Mouse (Mus musculus): ENCODE data around the gene Orc1.

The Orc1 gene

DNA sequence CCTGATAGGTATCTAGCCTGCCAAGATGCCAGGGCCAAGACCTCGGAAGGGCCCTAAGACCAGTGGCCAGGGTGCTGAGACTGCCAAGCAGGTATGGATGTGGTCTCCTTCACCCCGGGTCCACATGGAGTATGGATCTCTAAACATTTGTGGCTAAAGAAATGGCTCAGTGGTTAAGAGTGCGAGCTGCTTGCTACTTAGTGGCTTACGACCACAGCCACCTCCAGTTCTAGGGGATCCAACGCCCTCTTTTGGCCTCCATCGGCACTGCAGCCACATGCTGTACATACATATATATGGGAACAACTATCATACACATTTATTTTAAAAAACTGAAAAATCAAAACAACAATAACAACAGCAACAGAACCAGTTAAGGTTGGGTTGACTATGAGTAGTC lies 42.3 kb downstream of the Orc1 start:
- TF ChIP-seq GATA4 (IDR thresholded peaks at IDR 0.05; ENCODE audit: insufficient replicate concordance, low read length) = no peak

DNA sequence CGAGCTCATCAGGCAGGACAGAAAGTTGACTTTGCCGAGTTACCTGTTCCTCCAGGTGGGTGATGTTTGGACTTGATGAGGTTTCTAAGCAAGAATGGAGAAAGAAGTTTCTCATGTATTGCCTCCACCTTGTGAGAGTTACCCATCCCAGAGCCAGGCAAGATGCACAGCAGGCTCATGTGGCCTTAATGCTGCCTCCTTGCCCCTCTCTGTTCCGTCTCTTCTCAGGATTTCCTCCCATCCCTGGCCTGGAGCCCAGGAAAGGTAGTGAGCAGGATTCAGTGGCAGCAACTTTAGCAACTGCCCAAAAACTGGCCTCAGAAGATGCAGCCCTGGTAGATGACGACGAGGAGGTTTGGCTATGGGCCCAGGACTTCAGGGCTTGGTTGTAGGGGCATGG lies 47.8 kb downstream of the Orc1 start:
- no peak for TF ChIP-seq GATA4 (IDR thresholded peaks at IDR 0.05; ENCODE audit: insufficient replicate concordance, low read length)

DNA sequence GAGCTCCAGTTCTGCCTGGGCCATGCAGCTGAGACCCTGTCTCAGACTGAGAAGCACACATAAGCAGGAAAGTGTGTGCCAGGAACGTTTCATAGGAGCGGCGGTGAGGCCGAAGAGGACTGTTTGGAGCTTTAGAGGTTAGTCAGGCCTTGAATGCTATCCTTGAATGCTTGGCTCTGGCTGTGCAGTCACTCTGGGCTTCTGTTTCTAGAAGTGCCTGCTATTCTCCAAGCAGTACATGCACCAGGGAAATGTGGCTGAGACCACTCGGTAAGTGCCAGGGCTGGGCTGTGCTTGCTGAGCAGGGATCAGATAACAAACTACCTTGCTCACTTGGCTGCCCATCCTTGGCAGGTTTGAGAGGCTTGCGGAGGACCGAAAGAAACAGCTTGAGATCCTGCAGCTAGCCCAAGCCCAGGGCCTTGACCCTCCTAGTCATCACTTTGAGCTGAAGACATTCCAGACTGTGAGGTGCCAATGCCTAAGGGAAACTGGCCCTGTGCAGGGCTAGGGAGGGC lies 50.2 kb downstream of the Orc1 start:
- no peak for TF ChIP-seq GATA4 (IDR thresholded peaks at IDR 0.05; ENCODE audit: insufficient replicate concordance, low read length)

DNA sequence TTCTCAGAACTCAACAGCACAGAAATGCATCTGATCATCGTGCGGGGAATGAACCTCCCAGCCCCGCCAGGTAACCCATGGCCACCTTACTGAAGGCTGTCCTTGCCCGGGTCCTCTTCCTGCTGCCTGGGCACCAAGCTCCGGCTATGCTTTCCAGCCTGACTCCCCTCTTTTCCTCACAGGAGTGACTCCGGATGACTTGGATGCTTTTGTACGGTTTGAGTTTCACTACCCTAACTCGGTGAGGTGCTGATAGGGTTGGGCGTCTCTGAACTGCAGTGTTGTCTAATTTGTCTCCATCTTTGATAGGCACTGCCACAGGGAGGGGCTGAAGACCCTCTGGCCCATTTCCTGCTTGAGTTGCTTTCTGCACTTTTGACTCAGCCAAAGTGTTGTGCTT lies 50.9 kb downstream of the Orc1 start:
- TF ChIP-seq GATA4 (IDR thresholded peaks at IDR 0.05; ENCODE audit: insufficient replicate concordance, low read length) = no peak

GRCm38 (mm10) chr4:108631616-108632015 lies 52.4 kb downstream of the Orc1 start:
- no peak for TF ChIP-seq GATA4 (IDR thresholded peaks at IDR 0.05; ENCODE audit: insufficient replicate concordance, low read length)

- no peak for TF ChIP-seq GATA4 (IDR thresholded peaks at IDR 0.05; ENCODE audit: insufficient replicate concordance, low read length)
Observed at GRCm38 (mm10) chr4:108633703-108634102, 54.5 kb downstream of the Orc1 start.

DNA sequence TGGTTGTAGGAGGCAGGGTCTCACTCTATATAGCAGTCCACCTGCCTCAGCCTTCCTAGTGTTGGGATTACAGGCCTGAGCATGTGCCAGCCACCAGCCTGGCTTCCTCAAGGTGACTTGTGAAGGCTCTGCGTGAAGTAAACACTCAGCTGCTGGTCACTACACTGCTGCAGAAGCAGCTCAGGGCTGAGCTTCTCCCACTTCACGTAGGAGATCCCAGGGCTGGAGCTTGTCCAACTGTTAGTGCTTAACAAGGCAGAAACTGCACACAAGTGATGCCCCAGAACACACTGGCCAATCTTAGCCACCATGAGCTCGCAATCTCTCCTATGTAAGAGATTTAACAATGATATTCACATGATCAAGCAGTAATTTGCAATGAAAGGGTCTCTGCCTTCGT lies 55.5 kb downstream of the Orc1 start:
- no peak for TF ChIP-seq GATA4 (IDR thresholded peaks at IDR 0.05; ENCODE audit: insufficient replicate concordance, low read length)

GRCm38 (mm10) chr4:108635101-108635500 lies 55.9 kb downstream of the Orc1 start:
- TF ChIP-seq GATA4 (IDR thresholded peaks at IDR 0.05; ENCODE audit: insufficient replicate concordance, low read length) = no peak

DNA sequence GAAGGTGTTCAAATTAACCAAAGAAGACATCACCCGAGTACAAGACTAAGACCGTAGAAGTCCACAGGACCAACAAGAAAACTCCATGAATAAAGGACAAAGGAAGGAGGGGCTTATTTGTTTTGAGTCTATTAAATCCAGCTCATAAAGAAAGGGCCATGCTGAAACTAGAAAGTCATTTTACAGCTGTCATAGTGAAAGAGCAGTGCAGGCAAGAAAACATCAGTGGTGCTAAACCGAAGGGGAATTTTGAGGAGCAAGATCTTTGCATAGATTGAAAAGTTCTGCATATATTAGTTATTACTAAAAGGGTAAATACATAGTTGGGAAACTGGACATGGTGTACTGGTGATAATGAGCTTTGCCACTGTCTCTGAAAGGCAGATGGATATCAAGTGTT lies 58.5 kb downstream of the Orc1 start:
- no peak for TF ChIP-seq GATA4 (IDR thresholded peaks at IDR 0.05; ENCODE audit: insufficient replicate concordance, low read length)

DNA sequence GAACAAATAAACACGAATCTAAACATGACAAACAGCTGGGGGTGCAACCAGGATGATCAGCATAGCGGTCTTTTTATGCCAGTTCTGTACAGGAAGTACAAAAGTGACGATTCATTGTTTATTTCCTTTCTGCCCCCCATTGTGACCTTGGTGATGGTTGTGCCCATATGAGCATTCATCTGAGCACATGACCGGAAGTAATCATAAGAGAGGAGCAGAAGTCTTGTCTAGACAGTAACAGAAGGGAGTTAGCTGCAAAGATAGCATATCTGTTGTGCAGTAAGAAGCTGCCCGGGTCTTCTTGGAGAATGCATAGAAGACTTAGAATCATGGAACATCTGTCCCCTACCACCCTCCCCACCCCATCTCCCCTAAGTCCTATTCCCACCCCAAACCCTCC lies 59.5 kb downstream of the Orc1 start:
- no peak for TF ChIP-seq GATA4 (IDR thresholded peaks at IDR 0.05; ENCODE audit: insufficient replicate concordance, low read length)

- no peak for TF ChIP-seq GATA4 (IDR thresholded peaks at IDR 0.05; ENCODE audit: insufficient replicate concordance, low read length)
Observed at GRCm38 (mm10) chr4:108664407-108664806, 85.2 kb downstream of the Orc1 start.
